Mouse (Mus musculus) testis, postnatal 14 days (tissue): ENCODE data around the gene Chst2.

ENCODE experiments used
- DNase-seq: peaks from one replicate; pipeline ENCODE4 v3.0.0; 2021; ENCODE audit warnings: low spot score

The Chst2 gene

GRCm38 (mm10) chr9:95365882-95366281, 40.6 kb downstream of the Chst2 start:
- no peak for DNase-seq

GRCm38 (mm10) chr9:95353829-95354391, 52.6 kb downstream of the Chst2 start:
- DNase-seq = no peak

- no peak for DNase-seq
These were observed 54.6 kb downstream of the Chst2 start for GRCm38 (mm10) chr9:95351968-95352367.

GRCm38 (mm10) chr9:95350550-95350949, 56.0 kb downstream of the Chst2 start:
- DNase-seq = no peak
